Mouse (Mus musculus): Measurements from ENCODE around the gene Ptprj. TPM values are rescaled to one million over a fixed set of nuclear protein-coding genes. Genes with fewer than 3 reads are reported as not detected.
"Not testable (repeated sequence)": the region's sequence is repeated elsewhere in the genome, so short reads cannot be mapped to it uniquely, and the experiment has no call there.

Ptprj gene
- polyA plus RNA-seq, 1 experiment = 241 TPM

DNA sequence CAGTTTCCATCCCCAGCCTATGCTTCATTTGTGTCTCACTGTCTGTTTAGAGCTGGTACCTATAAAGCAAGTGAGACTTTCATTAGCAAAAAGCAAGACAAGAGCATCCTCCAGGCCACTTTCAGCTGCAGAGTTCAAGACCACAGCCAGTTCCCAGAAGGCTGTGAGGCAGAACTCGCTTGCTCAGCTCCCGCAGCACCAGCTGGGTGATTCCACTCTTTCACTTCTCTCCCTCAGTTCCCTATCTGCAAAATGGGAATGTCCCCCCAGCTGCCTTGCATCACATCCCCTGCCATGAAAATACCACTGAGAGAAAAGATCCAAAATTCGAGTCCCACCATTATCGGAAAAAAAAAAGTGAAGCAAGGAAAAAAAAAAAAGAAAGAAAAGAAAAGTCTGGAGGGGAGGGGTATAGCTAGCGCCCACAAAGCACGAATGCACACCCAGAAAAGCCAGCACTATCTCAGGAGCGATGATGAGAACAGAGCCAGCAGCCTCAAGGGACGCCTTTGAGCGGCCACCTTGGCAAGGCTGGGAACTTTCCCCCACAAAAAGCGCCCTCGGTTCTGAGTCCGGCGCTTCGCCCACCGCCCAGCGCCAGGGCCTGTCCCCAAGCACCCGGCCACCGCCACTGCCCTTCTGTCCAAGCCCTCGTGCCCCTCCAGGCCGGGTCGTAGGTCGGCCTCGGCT, 1.3 kb downstream of the Ptprj start:
- H3K4me1 ChIP-seq (ENCODE audit: control insufficient read depth, insufficient read depth, low read length) = peaks cover 36% of the 10 kb centered on the region
- peak overlapping the region; percentile 98 for H3K4me3 ChIP-seq (ENCODE audit: insufficient read depth, low read length)
- H3K27ac ChIP-seq (ENCODE audit: insufficient read depth, low read depth, low read length) = peak overlapping the region; percentile 98
- TF ChIP-seq POLR2A (IDR thresholded peaks at IDR 0.05; ENCODE audit: borderline replicate concordance, low read depth, low read length) (no peak), CTCF (IDR thresholded peaks at IDR 0.05; ENCODE audit: low read depth, low read length) (no peak)

DNA sequence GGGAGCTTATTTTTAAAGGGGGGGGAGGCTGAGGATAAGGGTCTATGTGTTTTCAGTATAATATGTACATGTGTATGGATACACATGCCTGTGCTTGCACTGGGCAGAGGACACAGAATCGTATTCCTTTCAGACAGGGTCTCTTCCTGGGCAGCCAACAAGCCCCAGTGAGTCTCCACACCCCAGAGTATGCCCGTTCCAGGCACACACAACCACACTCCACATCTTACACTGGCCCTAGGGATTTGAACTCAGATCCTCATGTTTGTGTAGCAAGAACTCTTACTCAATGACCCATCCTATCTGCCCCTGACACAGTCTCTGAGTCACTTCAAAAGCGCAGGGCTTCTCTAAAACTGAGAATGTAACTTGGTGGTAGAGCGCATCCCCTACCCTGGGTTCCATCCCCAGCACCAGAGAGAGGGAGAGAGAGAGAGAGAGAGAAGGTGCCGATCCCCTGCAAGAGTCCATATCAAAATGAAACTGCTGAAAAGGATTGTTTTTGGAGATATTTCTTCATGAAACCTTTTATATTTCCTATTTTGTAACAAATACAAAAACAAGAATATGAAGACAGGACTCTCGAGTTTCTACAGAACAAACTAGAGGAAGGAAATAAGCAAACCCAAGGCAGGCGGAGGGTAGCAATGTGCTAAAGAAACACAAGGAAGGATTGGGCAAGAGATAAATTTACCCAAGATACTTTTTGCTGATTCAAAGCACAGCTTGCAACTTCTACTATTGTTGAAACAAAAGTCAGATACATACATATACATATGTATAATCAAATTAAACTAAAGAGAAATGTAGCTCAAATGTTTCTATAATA, 2.8 kb downstream of the Ptprj start:
- Histone ChIP-seq H3K4me1 (ENCODE audit: control insufficient read depth, insufficient read depth, low read length) (peaks cover 33% of the 10 kb centered on the region), H3K27ac (ENCODE audit: insufficient read depth, low read depth, low read length) (peak overlapping the region; percentile 98), H3K4me3 (ENCODE audit: insufficient read depth, low read length) (peak overlapping the region; percentile 55)
- TF ChIP-seq POLR2A (IDR thresholded peaks at IDR 0.05; ENCODE audit: borderline replicate concordance, low read depth, low read length) (no peak), CTCF (IDR thresholded peaks at IDR 0.05; ENCODE audit: low read depth, low read length) (no peak)

DNA sequence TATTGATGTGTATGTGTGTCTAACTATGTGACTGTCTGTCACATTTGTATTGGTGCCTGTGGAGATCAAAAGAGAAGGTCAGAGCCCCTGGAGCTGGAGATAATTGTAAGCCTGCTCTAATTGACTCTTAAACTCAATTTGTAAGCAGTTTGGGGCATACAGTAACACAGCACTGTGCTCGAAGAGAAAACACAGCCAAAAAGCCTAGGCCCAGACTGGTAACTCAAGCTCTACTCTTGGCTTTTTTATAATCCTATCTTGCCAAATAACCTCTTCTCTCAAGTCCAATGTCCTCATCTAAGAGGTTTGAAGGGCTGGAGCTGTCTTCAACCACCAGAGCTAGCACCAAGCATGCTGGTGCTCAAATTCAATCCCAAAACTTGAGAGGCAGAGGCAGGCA, 3.5 kb downstream of the Ptprj start:
- Histone ChIP-seq H3K4me1 (ENCODE audit: control insufficient read depth, insufficient read depth, low read length) (peaks cover 40% of the 10 kb centered on the region), H3K27ac (ENCODE audit: insufficient read depth, low read depth, low read length) (peak overlapping the region; percentile 98), H3K4me3 (ENCODE audit: insufficient read depth, low read length) (peak overlapping the region; percentile 25)
- TF ChIP-seq CTCF (IDR thresholded peaks at IDR 0.05; ENCODE audit: low read depth, low read length) (no peak), POLR2A (IDR thresholded peaks at IDR 0.05; ENCODE audit: borderline replicate concordance, low read depth, low read length) (no peak)

DNA sequence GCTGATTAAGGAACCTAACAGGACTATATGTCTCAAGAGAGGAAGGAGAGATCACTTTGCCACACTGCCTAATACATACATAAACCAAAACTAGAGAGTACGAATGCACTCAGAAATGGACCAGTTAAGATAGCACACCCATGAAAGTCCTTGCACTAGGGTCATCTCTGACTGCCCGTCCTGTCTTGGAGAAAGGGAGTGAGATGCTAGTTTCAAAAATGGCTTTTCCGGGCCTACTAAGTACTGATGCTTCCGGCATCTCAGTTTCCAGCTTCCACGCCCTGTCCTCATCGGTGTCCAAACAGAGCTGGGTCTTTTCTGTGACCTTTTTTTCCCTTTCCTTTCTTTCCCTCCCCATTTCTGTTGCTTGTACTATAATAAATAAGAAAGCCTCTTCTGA, 4.0 kb downstream of the Ptprj start:
- H3K4me3 ChIP-seq (ENCODE audit: insufficient read depth, low read length) = peak overlapping the region; percentile 5; the same call in 1 of the 2 replicates
- peaks cover 41% of the 10 kb centered on the region for H3K4me1 ChIP-seq (ENCODE audit: control insufficient read depth, insufficient read depth, low read length)
- no peak for TF ChIP-seq CTCF (IDR thresholded peaks at IDR 0.05; ENCODE audit: low read depth, low read length)
- no peak for TF ChIP-seq POLR2A (IDR thresholded peaks at IDR 0.05; ENCODE audit: borderline replicate concordance, low read depth, low read length)
- H3K27ac ChIP-seq (ENCODE audit: insufficient read depth, low read depth, low read length) = peak overlapping the region; percentile 98

DNA sequence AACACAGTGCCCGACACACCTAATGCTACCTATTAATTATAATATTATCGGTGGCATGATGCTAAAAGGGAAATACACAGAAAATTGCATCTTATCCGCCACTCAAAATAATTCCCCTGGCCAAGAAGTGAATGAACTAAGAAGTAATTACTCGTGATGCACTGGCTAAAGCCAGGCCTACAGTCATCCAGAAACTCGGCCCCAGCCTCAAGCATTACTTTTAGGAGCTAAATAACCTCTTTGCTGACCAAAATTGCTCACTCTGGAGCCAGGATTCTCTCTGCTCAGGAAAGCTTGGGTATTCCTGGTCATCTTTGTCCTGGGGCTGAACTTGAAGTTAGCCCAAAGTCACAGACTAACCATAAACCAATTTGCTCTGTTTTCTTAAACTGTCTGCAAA, 4.7 kb downstream of the Ptprj start:
- H3K4me1 ChIP-seq (ENCODE audit: control insufficient read depth, insufficient read depth, low read length) = peaks cover 35% of the 10 kb centered on the region
- TF ChIP-seq POLR2A (IDR thresholded peaks at IDR 0.05; ENCODE audit: borderline replicate concordance, low read depth, low read length) = no peak
- no peak for TF ChIP-seq CTCF (IDR thresholded peaks at IDR 0.05; ENCODE audit: low read depth, low read length)
- H3K27ac ChIP-seq (ENCODE audit: insufficient read depth, low read depth, low read length) = peak overlapping the region; percentile 98
- 0 out of 2 replicates have a peak overlapping the region, but pooled peaks have one; percentile 7 for H3K4me3 ChIP-seq (ENCODE audit: insufficient read depth, low read length)

DNA sequence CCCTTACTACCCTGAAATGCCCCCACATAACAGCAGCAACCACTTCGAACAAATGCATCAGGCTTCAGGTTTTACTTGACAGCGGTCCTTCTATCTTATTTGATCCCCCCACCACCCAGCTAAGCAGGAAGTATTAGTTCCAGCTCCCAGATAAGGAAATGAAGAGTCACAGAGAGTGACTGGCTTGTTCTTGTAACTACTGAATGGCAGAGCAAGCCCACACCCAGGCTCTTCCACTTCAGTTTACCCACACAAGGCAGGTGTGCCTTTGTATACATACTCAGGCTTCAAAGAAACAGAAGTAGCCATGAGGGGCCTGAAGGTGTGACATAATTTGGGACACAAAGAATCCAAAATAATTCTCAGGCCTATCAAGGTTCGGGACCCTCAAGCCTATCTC, 5.3 kb downstream of the Ptprj start:
- Histone ChIP-seq H3K27ac (ENCODE audit: insufficient read depth, low read depth, low read length) (peak overlapping the region; percentile 98), H3K4me1 (ENCODE audit: control insufficient read depth, insufficient read depth, low read length) (peaks cover 35% of the 10 kb centered on the region), H3K4me3 (ENCODE audit: insufficient read depth, low read length) (peak overlapping the region; percentile 26)
- no peak for TF ChIP-seq CTCF (IDR thresholded peaks at IDR 0.05; ENCODE audit: low read depth, low read length)
- TF ChIP-seq POLR2A (IDR thresholded peaks at IDR 0.05; ENCODE audit: borderline replicate concordance, low read depth, low read length) = no peak

DNA sequence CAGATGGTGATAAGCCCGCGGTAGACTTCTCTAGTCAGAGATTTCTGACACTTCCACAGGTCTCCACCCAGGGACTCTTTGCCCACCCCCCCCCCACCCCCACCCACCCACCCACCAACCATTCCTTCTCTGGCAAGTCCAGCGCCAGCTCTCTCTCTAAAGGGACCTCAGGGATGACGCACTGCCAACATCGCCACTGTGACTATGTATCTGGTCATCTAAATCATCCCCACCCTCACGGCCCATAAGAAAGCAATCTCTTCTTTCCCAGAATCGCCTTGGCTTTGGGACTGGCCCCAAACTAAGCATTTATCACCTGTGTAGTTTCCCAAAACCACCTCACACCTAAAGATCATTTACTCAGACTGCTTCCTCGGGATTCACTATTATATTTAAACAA, 5.9 kb downstream of the Ptprj start:
- Histone ChIP-seq H3K4me3 (ENCODE audit: insufficient read depth, low read length) (peak overlapping the region; percentile 54), H3K27ac (ENCODE audit: insufficient read depth, low read depth, low read length) (peak overlapping the region; percentile 98), H3K4me1 (ENCODE audit: control insufficient read depth, insufficient read depth, low read length) (peaks cover 37% of the 10 kb centered on the region)
- no peak for TF ChIP-seq POLR2A (IDR thresholded peaks at IDR 0.05; ENCODE audit: borderline replicate concordance, low read depth, low read length)
- TF ChIP-seq CTCF (IDR thresholded peaks at IDR 0.05; ENCODE audit: low read depth, low read length) = no peak

DNA sequence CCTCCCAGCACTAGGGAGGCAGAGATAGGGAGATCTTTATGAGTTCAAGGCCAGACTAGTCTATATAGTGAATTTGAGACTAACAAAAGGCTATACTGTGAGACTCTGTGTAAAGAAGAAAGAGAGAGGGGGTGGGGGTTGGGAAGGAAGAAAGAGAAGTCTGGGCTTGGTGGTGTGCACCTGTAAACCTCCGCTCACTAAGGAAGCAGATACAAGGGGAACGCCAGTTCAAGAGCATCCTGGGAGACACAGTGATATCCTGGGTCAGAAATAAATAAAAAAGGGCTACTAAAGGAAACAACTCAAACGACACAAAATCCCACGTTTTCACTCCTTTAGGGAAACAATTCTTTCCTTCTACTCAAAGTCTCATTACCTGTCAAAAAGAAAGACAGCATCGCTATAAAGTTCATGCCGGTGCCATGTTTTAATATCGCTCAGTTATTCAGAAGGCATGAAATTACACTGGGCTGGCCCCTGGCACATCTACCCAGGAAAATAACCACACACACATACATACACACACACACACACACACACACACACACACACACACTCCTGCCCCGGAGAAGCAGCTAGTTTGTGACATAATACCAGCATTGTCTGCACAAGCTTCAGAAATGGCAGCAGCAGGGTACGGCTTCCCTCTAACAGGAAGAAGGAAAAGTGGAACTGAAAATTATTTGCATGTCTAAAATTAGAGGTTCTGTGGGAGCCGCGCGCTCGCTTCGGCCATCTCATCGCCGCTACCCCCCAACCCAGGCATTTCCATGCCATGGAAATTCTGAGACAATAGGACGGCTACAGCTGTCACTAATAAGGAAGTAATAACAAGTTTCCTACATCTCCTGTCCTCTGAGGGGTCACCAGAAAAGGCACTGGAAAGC, 6.6 kb downstream of the Ptprj start:
- Histone ChIP-seq H3K4me1 (ENCODE audit: control insufficient read depth, insufficient read depth, low read length) (peaks cover 42% of the 10 kb centered on the region), H3K4me3 (ENCODE audit: insufficient read depth, low read length) (peak overlapping the region; percentile 27), H3K27ac (ENCODE audit: insufficient read depth, low read depth, low read length) (peak overlapping the region; percentile 98)
- no peak for TF ChIP-seq POLR2A (IDR thresholded peaks at IDR 0.05; ENCODE audit: borderline replicate concordance, low read depth, low read length)
- TF ChIP-seq CTCF (IDR thresholded peaks at IDR 0.05; ENCODE audit: low read depth, low read length) = no peak

DNA sequence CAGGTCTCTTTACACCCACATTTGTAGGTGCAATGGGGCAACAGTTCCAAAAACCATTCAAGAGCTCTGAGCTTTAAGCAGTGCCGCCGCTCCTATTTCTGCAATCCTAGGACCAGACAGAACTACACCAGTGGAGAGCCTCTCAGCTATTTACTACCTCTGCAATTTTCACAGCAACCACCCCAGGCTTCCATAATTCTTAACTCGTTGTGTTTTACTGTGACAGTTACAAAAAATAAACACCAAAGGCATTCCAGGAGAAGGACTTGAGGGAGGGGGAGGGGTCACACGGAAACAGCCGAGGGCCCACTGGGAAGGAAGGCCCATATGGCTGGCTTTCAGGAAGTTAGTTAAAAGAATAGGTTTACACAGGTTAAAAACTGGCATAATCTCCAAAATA, 8.3 kb downstream of the Ptprj start:
- Histone ChIP-seq H3K4me3 (ENCODE audit: insufficient read depth, low read length) (no peak overlapping the region), H3K27ac (ENCODE audit: insufficient read depth, low read depth, low read length) (no peak overlapping the region), H3K4me1 (ENCODE audit: control insufficient read depth, insufficient read depth, low read length) (peaks cover 47% of the 10 kb centered on the region)
- no peak for TF ChIP-seq CTCF (IDR thresholded peaks at IDR 0.05; ENCODE audit: low read depth, low read length)
- TF ChIP-seq POLR2A (IDR thresholded peaks at IDR 0.05; ENCODE audit: borderline replicate concordance, low read depth, low read length) = no peak

DNA sequence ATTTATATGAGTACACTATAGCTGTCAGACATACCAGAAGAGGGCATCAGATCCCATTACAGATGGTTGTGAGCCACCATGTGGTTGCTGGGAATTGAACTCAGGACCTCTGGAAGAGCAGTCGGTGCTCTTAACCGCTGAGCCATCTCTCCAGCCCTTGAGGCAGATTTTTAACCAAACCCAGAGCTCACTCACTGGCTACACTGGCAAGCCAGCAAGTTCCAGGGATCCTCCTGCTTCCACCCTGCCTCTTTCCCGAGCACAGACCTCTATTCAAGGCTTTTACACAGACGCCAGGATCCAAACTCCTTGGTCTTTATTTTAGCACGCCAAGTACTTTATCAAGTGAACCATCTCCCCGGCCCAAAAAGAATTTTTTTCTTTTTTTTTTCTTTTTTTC, 9.0 kb downstream of the Ptprj start:
- not testable (repeated sequence) for H3K4me3 ChIP-seq (ENCODE audit: insufficient read depth, low read length); H3K27ac ChIP-seq (ENCODE audit: insufficient read depth, low read depth, low read length)
- peaks cover 48% of the 10 kb centered on the region for H3K4me1 ChIP-seq (ENCODE audit: control insufficient read depth, insufficient read depth, low read length)
